Mouse (Mus musculus) limb, embryonic 14.5 days (tissue): ENCODE data around the gene Plekha1. TPM values are rescaled to one million over a fixed set of nuclear protein-coding genes. Genes with fewer than 3 reads are reported as not detected.

Experiments
- ATAC-seq: fragments of 200-750 bp; cut with Nextera tagmentation; 2 replicates; pipeline ENCODE4 v1.8.0; 2017; ENCODE audit warnings: low read depth, moderate number of reproducible peaks, moderate TSS enrichment; ENCODE audit not compliant: low FRiP score
- DNase-seq: peaks from one replicate; pipeline ENCODE4 v3.0.0-alpha.2; 2015; ENCODE audit warnings: low spot score
- H3K27ac ChIP-seq: fragments of 300-500 bp; sonication (generic); replicated peaks from 2 replicates; pipeline ENCODE4 v1.5.1; 2014; ENCODE audit warnings: low read depth, mild to moderate bottlenecking, low read length, moderate library complexity, mixed read lengths
- H3K27me3 ChIP-seq: fragments of 300-500 bp; sonication (generic); 2 replicates; pipeline ENCODE4 v1.6.1; 2014; ENCODE audit warnings: low read length, mixed read lengths; ENCODE audit not compliant: control insufficient read depth, insufficient read depth
- H3K36me3 ChIP-seq: fragments of 300-500 bp; sonication (generic); 2 replicates; pipeline ENCODE4 v1.6.1; 2014; ENCODE audit warnings: mild to moderate bottlenecking, low read length, moderate library complexity, mixed read lengths; ENCODE audit not compliant: control insufficient read depth, insufficient read depth
- H3K4me1 ChIP-seq: fragments of 300-500 bp; sonication (generic); 2 replicates; pipeline ENCODE4 v1.6.1; 2014; ENCODE audit warnings: antibody characterized with exemption, low read length, mixed read lengths; ENCODE audit not compliant: control insufficient read depth, insufficient read depth
- H3K4me2 ChIP-seq: fragments of 300-500 bp; sonication (generic); replicated peaks from 2 replicates; pipeline ENCODE4 v1.6.1; 2014; ENCODE audit warnings: low read depth, mild to moderate bottlenecking, low read length, moderate library complexity; ENCODE audit not compliant: severe bottlenecking
- H3K4me3 ChIP-seq: fragments of 300-500 bp; sonication (generic); replicated peaks from 2 replicates; pipeline ENCODE4 v1.5.1; 2014; ENCODE audit warnings: low read length
- H3K9ac ChIP-seq: fragments of 300-500 bp; sonication (generic); 2 replicates; pipeline ENCODE4 v1.6.1; 2014; ENCODE audit warnings: mild to moderate bottlenecking, low read depth, low read length, moderate library complexity; ENCODE audit not compliant: severe bottlenecking
- H3K9me3 ChIP-seq: fragments of 300-500 bp; sonication (generic); 2 replicates; pipeline ENCODE4 v1.6.1; 2016; ENCODE audit warnings: low read length; ENCODE audit not compliant: control insufficient read depth
- POLR2A ChIP-seq: fragments of 200-500 bp; IDR thresholded peaks from 2 replicates; pipeline ENCODE4 v1.8.0; 2012; ENCODE audit warnings: inconsistent platforms, mild to moderate bottlenecking, moderate library complexity, borderline replicate concordance; ENCODE audit not compliant: insufficient read depth, insufficient read length; ENCODE audit errors: extremely low read depth
- WGBS: fragments of 180-500 bp; shearing (Covaris S2); extraction: QIAGEN DNeasy Blood & Tissue Kit; methylation state at CpG from one replicate; pipeline ENCODE4 v1.1.7; 2014; 5-methylcytosine and 5-hydroxymethylcytosine counted together
- polyA plus RNA-seq, 2 experiments: library from polyadenylated mRNA; depleted of rRNA in 1 of 2; stranded (reverse) in 1 of 2; unstranded in 1 of 2; fragments of >200 nt; fragmentation: Nextera tagmentation in 1 of 2; extraction: Ambion mirVana in 1 of 2; gene quantifications; 2 replicates each; pipeline versions ENCODE4 v1.2.1 to v1.2.3; 2012 to 2014

Gene Plekha1
- polyA plus RNA-seq, 2 experiments = 34.8 to 47.9 TPM

DNA sequence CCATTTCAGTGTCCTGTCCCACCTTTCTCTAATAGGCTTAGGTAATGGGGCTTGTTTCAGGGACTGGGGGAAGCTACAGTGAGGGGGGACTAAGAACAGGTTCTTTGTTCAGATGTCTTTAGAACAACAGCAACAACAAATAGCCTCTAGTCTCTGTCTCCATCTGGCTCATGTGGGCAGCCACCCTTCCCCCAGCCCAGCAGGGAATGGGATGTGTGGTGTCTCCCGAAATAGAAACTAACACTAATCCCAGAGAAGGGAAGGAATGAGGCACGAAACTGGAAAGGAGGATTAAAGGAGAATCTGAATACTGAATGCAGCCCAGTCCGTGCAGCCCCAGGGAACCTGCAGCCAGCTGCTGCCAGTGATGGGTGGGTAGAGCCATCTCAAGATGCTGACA is 22.4 kb downstream of the Plekha1 start:
- Histone ChIP-seq H3K4me2 (no peak overlapping the region), H3K36me3 (peaks cover 27% of the 10 kb centered on the region), H3K4me1 (no peaks in the 10 kb centered on the region), H3K4me3 (no peak overlapping the region), H3K27me3 (no peaks in the 10 kb centered on the region), H3K9me3 (no peaks in the 10 kb centered on the region), H3K27ac (no peak overlapping the region), H3K9ac (no peak overlapping the region)
- TF ChIP-seq POLR2A = no peak
- 54% methylated on average over 3 of the region's 3 CpGs for WGBS
- no peak for ATAC-seq
- no peak for DNase-seq

DNA sequence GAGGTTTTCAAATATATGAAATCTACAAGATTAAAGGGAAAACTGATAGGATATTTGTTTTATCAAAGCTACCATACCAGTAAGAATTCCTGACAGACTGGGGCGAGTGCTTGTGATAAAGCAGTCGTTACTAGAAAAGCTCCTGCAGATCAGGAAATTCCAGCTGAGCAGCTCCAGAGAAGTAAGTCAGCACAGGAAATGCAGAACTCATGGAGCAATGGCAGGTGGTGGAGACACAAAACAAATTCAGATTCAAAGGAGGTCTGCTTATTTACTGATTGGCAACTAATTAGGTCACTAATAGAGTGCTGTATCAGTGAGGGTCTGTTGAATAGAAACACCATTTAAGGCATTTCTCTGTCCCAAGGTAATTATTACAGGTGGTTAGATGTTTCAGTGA is 25.3 kb downstream of the Plekha1 start:
- Histone ChIP-seq H3K4me3 (no peak overlapping the region), H3K9me3 (no peaks in the 10 kb centered on the region), H3K4me2 (no peak overlapping the region), H3K27me3 (no peaks in the 10 kb centered on the region), H3K9ac (no peak overlapping the region), H3K27ac (no peak overlapping the region), H3K36me3 (peaks cover 29% of the 10 kb centered on the region), H3K4me1 (no peaks in the 10 kb centered on the region)
- WGBS = 19% methylated on average over 2 of the region's 2 CpGs
- no peak for TF ChIP-seq POLR2A
- no peak for ATAC-seq
- DNase-seq = no peak

DNA sequence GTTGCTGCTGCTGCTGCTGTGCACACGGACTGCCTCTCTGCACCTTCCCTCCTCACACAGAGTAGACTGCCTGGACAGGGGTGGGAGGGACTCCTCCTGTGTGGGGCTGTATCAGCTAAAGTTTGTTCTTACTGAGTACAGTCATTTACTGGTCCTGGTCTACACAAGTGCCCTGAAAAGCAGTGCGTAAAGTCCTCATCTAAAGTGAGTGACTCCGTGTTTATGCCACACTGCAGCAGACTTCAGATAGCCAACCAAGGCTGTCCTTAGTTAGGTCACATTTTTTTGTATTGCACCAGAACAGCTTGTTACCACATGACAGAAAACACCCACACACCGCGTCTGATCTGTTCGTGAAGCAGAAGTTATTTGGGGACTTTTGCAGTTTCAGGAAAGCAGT is 27.4 kb downstream of the Plekha1 start:
- no peaks in the 10 kb centered on the region for H3K4me1 ChIP-seq
- H3K9me3 ChIP-seq = no peaks in the 10 kb centered on the region
- ATAC-seq (no peak), DNase-seq (no peak)
- 43% methylated on average over 6 of the region's 6 CpGs for WGBS
- H3K4me2 ChIP-seq = no peak overlapping the region
- H3K4me3 ChIP-seq = no peak overlapping the region
- H3K27me3 ChIP-seq = no peaks in the 10 kb centered on the region
- peaks cover 23% of the 10 kb centered on the region for H3K36me3 ChIP-seq
- H3K27ac ChIP-seq = no peak overlapping the region
- no peak for TF ChIP-seq POLR2A
- H3K9ac ChIP-seq = no peak overlapping the region

DNA sequence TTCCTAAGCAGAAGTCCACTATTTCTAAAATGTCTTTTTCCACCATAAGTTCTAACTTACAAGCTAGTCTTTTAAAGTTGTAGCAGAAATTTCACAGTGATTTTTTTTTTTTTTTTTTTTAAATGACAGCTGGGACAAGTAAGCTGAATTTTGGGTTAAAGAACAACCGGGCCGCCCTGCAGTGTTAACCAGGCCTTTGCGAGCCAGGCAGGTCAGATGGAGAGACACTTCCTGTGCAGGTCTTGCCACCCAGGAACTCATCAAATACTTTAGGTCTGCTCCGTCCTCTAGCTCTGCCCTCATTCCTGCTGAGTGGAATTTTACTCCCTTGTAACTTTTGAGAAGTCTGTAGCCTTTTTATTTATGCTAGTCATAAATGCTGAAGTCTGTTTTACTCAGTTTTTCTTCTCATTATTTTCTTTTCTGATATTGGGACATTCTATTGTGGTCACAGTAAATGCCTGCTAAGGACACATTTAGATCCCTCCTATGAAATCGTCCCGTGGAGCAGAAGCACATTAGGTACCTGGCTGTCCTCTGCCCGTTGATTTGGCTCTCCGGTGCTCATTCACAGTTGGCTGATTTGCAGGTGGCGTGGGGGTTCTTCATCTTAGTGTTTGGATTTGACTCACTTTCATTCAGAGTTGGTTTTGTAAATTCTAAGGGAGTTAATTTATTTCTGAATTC is 29.5 kb downstream of the Plekha1 start:
- H3K27me3 ChIP-seq = no peaks in the 10 kb centered on the region
- ATAC-seq = no peak
- WGBS = 63% methylated on average over 9 of the region's 9 CpGs
- no peak overlapping the region for H3K9ac ChIP-seq
- no peak overlapping the region for H3K4me3 ChIP-seq
- H3K36me3 ChIP-seq = peaks cover 24% of the 10 kb centered on the region
- H3K27ac ChIP-seq = no peak overlapping the region
- no peaks in the 10 kb centered on the region for H3K4me1 ChIP-seq
- no peak overlapping the region for H3K4me2 ChIP-seq
- DNase-seq = no peak
- TF ChIP-seq POLR2A = no peak
- H3K9me3 ChIP-seq = no peaks in the 10 kb centered on the region

DNA sequence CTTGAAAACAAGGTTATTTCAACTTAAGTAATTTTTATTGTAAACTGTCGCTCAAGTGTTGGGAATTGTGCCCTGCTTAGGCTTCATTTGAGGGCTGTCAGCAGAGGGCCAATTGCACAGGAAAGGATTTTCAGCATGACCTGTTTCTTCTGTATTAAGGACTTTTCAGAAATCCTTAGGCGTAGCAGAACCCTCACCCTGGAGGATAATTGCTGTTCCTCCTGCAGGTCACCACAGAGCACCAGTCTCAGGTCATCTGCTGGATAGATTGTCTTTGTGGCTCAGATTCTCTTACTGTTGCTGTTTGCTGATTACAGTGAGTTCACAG is 30.0 kb downstream of the Plekha1 start:
- peaks cover 26% of the 10 kb centered on the region for H3K36me3 ChIP-seq
- no peak for TF ChIP-seq POLR2A
- H3K9me3 ChIP-seq = no peaks in the 10 kb centered on the region
- no peak for ATAC-seq
- H3K4me1 ChIP-seq = no peaks in the 10 kb centered on the region
- H3K4me2 ChIP-seq = no peak overlapping the region
- H3K9ac ChIP-seq = no peak overlapping the region
- 80% methylated on average over 2 of the region's 2 CpGs for WGBS
- no peak overlapping the region for H3K4me3 ChIP-seq
- no peak for DNase-seq
- H3K27me3 ChIP-seq = no peaks in the 10 kb centered on the region
- H3K27ac ChIP-seq = no peak overlapping the region

DNA sequence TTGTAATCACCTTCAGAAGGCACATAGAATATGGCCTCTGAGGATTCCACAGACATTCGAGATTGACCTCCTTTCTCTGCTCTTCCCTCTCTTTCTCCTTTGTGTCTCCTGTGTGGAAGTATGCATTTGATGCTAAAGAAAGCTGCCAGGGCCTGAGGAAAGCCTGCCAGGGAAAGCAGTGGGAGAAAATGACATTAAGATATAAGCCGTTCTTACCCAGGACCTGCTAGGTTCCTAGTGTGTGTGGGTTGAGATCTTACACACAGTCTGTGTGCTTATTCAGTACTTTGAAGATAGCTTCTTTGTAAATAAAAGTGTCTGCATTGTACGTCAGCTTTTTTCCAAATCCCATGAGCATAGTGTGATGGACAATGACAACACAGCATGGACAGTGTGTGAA is 30.5 kb downstream of the Plekha1 start:
- Histone ChIP-seq H3K4me3 (no peak overlapping the region), H3K9ac (no peak overlapping the region), H3K36me3 (peaks cover 28% of the 10 kb centered on the region), H3K9me3 (no peaks in the 10 kb centered on the region), H3K27ac (no peak overlapping the region), H3K4me2 (no peak overlapping the region), H3K4me1 (no peaks in the 10 kb centered on the region), H3K27me3 (no peaks in the 10 kb centered on the region)
- ATAC-seq (no peak), DNase-seq (no peak)
- TF ChIP-seq POLR2A = no peak
- 82% methylated on average over 3 of the region's 3 CpGs for WGBS
